Comparison of ENCODE assay signal across 9 mouse cellular contexts in genomic region chr2:75224443-75224842, GRCm38 (mm10).
DNase-seq lines count a peak whose midpoint lies in the region; ATAC-seq and TF ChIP-seq lines count a peak whose summit lies in the region.
"Had no signal": no experiment of that assay in that cellular context is flagged by ENCODE, and none has a peak within 500 bp of the region (broad histone marks: within the 10 kb centered on the region; RNA-seq: fewer than 3 reads in every experiment).

No protein-coding gene starts in this region.

- H3K9ac ChIP-seq in heart, embryonic 11.5 days (ENCODE audit: low read depth, low read length) = no peak overlapping the region
- H3K9ac ChIP-seq: limb, embryonic 12.5 days had no signal

- no peak for ATAC-seq in heart, embryonic 11.5 days (replicated peaks; ENCODE audit: insufficient number of reproducible peaks, low FRiP score, low TSS enrichment)
- peak; percentile 62 for ATAC-seq in Patski

- H3K27ac ChIP-seq in heart, embryonic 11.5 days (ENCODE audit: low read depth, low read length) = no peak overlapping the region
- H3K27ac ChIP-seq: limb, embryonic 12.5 days had no signal

- POLR2A ChIA-PET in Patski (lab: Charles Lee) = no interaction called here

- in situ Hi-C loops in Patski (cut with MboI; ENCODE audit: low pct_unique_long_range_greater_than_20kb) = no loop called here

- no peak overlapping the region for H3K4me2 ChIP-seq in heart, embryonic 11.5 days
- H3K4me2 ChIP-seq: limb, embryonic 12.5 days had no signal

- no peak overlapping the region for H3K4me3 ChIP-seq in heart, embryonic 11.5 days (ENCODE audit: low read depth, low read length)
- H3K4me3 ChIP-seq in lung, adult 2 months (replicated peaks; ENCODE audit: extremely low read depth, low read depth, low read length) = no peak overlapping the region
- H3K4me3 ChIP-seq: limb, embryonic 12.5 days had no signal

- no peaks in the 10 kb centered on the region for H3K36me3 ChIP-seq in heart, embryonic 11.5 days (ENCODE audit: control insufficient read depth, insufficient read depth, low read length)
- H3K36me3 ChIP-seq: limb, embryonic 12.5 days had no signal

- no peaks in the 10 kb centered on the region for H3K27me3 ChIP-seq in heart, embryonic 11.5 days (ENCODE audit: control insufficient read depth, insufficient read depth, low read length)
- no peaks in the 10 kb centered on the region for H3K27me3 ChIP-seq in Patski
- H3K27me3 ChIP-seq: limb, embryonic 12.5 days had no signal

- no peak for TF ChIP-seq CTCF in Patski (IDR thresholded peaks at IDR 0.05)
- no peak for TF ChIP-seq CTCF in lung, adult 2 months (IDR thresholded peaks at IDR 0.05; ENCODE audit: insufficient read depth, low read length)

- CTCF ChIA-PET in Patski (lab: Charles Lee) = no interaction called here

- H3K9me3 ChIP-seq in heart, embryonic 11.5 days (replicated peaks; ENCODE audit: control insufficient read depth, low read length) = no peaks in the 10 kb centered on the region
- H3K9me3 ChIP-seq: limb, embryonic 12.5 days had no signal

- DNase-seq in heart, adult 11 months = peak; percentile 99
- no peak for DNase-seq in Patski (ENCODE audit: low read depth, low spot score)
- DNase-seq in fat pad, adult 2 months (ENCODE audit: extremely low read depth, low read depth, low spot score) = peak; percentile 14
- peak; percentile 84 for DNase-seq in heart, postnatal 4 days
- peak; percentile 25 for DNase-seq in lung, adult 2 months
- no peak for DNase-seq in spleen, postnatal 36 days (ENCODE audit: low spot score in 2 of 2)
- no peak for DNase-seq in embryo, embryonic 10.5 days (ENCODE audit: low spot score)

- 0 out of 2 replicates have a peak, but pooled peaks cover 4% of the 10 kb centered on the region for H3K4me1 ChIP-seq in heart, embryonic 11.5 days (ENCODE audit: control insufficient read depth, insufficient read depth, low read length)
- peaks cover 9% of the 10 kb centered on the region for H3K4me1 ChIP-seq in lung, adult 2 months (ENCODE audit: control insufficient read depth, insufficient read depth, low read length)

- 49% methylated on average over 5 of the region's 5 CpGs for WGBS in heart, embryonic 11.5 days (ENCODE audit: insufficient replicate concordance)
- 26% methylated on average over 5 of the region's 5 CpGs for WGBS in lung, adult 2 months

- no peak for TF ChIP-seq POLR2A in lung, adult 2 months (IDR thresholded peaks at IDR 0.05; ENCODE audit: borderline replicate concordance, extremely low read depth, low read depth, low read length)

Comparison
In these comparisons a context has a peak if more than half of its experiments do, and no peak if none do; other contexts are left out.
1. DNase-seq: peak in heart, adult 11 months (single experiment), fat pad, adult 2 months (single experiment), heart, postnatal 4 days (single experiment) and lung, adult 2 months (single experiment); none in Patski (single experiment), spleen, postnatal 36 days (0 of 2) and embryo, embryonic 10.5 days (single experiment).